Mouse (Mus musculus) inflammation-experienced regulatory T-cells, adult 6 months (primary cell): ENCODE measurements around the gene Bcl2a1a. TPM values are rescaled to one million over a fixed set of nuclear protein-coding genes. Genes with fewer than 3 reads are reported as not detected.
"Not testable (repeated sequence)": the region's sequence is repeated elsewhere in the genome, so short reads cannot be mapped to it uniquely, and the experiment has no call there.

ENCODE experiments used
- ATAC-seq: one replicate; pipeline ENCODE4 v1.8.0; 2017
- polyA plus RNA-seq, 3 experiments: library from polyadenylated mRNA; unstranded; fragments of 100-300 nt; shearing (Covaris generic); gene quantifications; one replicate each; pipeline ENCODE4 v1.2.1; 2017

Bcl2a1a gene
- polyA plus RNA-seq = 1 to 10 TPM in 1 of 3 experiments, under 1 TPM in 1, not detected in 1; 0.56 to 3.2 TPM

- peak; percentile 88 for ATAC-seq
Measured at GRCm38 (mm10) chr9:88956670-88957153, at the start of gene Bcl2a1a. Bcl2a1a (plus strand) TSS chr9:88956900.

- ATAC-seq = not testable (repeated sequence)
Measured at GRCm38 (mm10) chr9:88916576-88916975, 40.1 kb upstream of the Bcl2a1a start.

- not testable (repeated sequence) for ATAC-seq
Measured at GRCm38 (mm10) chr9:88938312-88938711, 18.4 kb upstream of the Bcl2a1a start.

- ATAC-seq = not testable (repeated sequence)
Measured at GRCm38 (mm10) chr9:88951466-88951865, 5.2 kb upstream of the Bcl2a1a start.

- not testable (repeated sequence) for ATAC-seq
Measured at GRCm38 (mm10) chr9:88953151-88953550, 3.5 kb upstream of the Bcl2a1a start.

GRCm38 (mm10) chr9:88955224-88955623 is 1.5 kb upstream of the Bcl2a1a start:
- ATAC-seq = not testable (repeated sequence)

- ATAC-seq = peak; percentile 63
Measured at GRCm38 (mm10) chr9:88956035-88956434, 665 bp upstream of the Bcl2a1a start.

- no peak for ATAC-seq
Measured at GRCm38 (mm10) chr9:88958891-88959290, 2.2 kb downstream of the Bcl2a1a start.

- ATAC-seq = not testable (repeated sequence)
Measured at GRCm38 (mm10) chr9:88959981-88960380, 3.3 kb downstream of the Bcl2a1a start.

- not testable (repeated sequence) for ATAC-seq
Measured at GRCm38 (mm10) chr9:88966462-88966861, 9.8 kb downstream of the Bcl2a1a start.

- ATAC-seq = not testable (repeated sequence)
Measured at GRCm38 (mm10) chr9:88969502-88969901, 12.8 kb downstream of the Bcl2a1a start.

GRCm38 (mm10) chr9:88976875-88977274 is 20.2 kb downstream of the Bcl2a1a start:
- ATAC-seq = not testable (repeated sequence)

GRCm38 (mm10) chr9:88979781-88980180 is 23.1 kb downstream of the Bcl2a1a start:
- not testable (repeated sequence) for ATAC-seq

GRCm38 (mm10) chr9:89001541-89001940 is 44.8 kb downstream of the Bcl2a1a start:
- not testable (repeated sequence) for ATAC-seq

Other genes starting within 250 kb of the Bcl2a1a start
- 100 to 1,000 TPM; 118 to 144 (median 135) TPM for gene Mthfsl, start 236.6 kb upstream of the Bcl2a1a start, polyA plus RNA-seq
- gene Bcl2a1d, start 225.0 kb upstream of the Bcl2a1a start, polyA plus RNA-seq = 100 to 1,000 TPM; 103 to 282 (median 149) TPM
- gene Trim43c, start 117.7 kb upstream of the Bcl2a1a start, polyA plus RNA-seq = not detected
- gene Trim43b, start 135.9 kb downstream of the Bcl2a1a start, polyA plus RNA-seq = under 1 TPM in 1 of 3 experiments, not detected in 2; 0.17 TPM
- gene Bcl2a1b, start 242.3 kb downstream of the Bcl2a1a start, polyA plus RNA-seq = 100 to 1,000 TPM; 262 to 408 (median 397) TPM
- gene Gm29094, start 242.5 kb downstream of the Bcl2a1a start, polyA plus RNA-seq = 10 to 100 TPM in 2 of 3 experiments, 1 to 10 TPM in 1; 8.7 to 48.0 (median 45.0) TPM